Mouse (Mus musculus) small intestine, adult 2 months (tissue): ENCODE data around the gene Lpcat1. TPM values are rescaled to one million over a fixed set of nuclear protein-coding genes. Genes with fewer than 3 reads are reported as not detected.

ENCODE experiments used
- H3K27ac ChIP-seq: fragments of 200-500 bp; 2 replicates; pipeline ENCODE4 v1.5.1; 2012; ENCODE audit warnings: low read depth, low read length, control low read depth, inconsistent platforms; ENCODE audit not compliant: insufficient read depth
- H3K27me3 ChIP-seq: fragments of 200-500 bp; 2 replicates; pipeline ENCODE4 v1.6.1; 2012; ENCODE audit warnings: mild to moderate bottlenecking, moderate library complexity, low read length, inconsistent platforms; ENCODE audit not compliant: control insufficient read depth, insufficient read depth
- H3K36me3 ChIP-seq: fragments of 200-500 bp; 2 replicates; pipeline ENCODE4 v1.6.1; 2012; ENCODE audit warnings: mild to moderate bottlenecking, low read length, control low read depth, inconsistent platforms; ENCODE audit not compliant: control insufficient read depth, insufficient read depth
- H3K4me1 ChIP-seq: fragments of 200-500 bp; 2 replicates; pipeline ENCODE4 v1.6.1; 2012; ENCODE audit warnings: low read length, inconsistent platforms, mixed read lengths; ENCODE audit not compliant: control insufficient read depth, insufficient read depth, insufficient read length
- H3K4me3 ChIP-seq: fragments of 200-500 bp; 2 replicates; pipeline ENCODE4 v1.5.1; 2012; ENCODE audit warnings: low read depth, mild to moderate bottlenecking, control low read depth, inconsistent platforms, low read length, moderate library complexity
- CTCF ChIP-seq: fragments of 200-500 bp; IDR thresholded peaks from 2 replicates; pipeline ENCODE4 v1.5.1; 2012; ENCODE audit warnings: low read depth, mild to moderate bottlenecking, control low read depth, inconsistent platforms, low read length, moderate library complexity, mixed read lengths; ENCODE audit not compliant: insufficient replicate concordance, insufficient read length; ENCODE audit errors: extremely low read depth
- POLR2A ChIP-seq: fragments of 200-500 bp; IDR thresholded peaks from 2 replicates; pipeline ENCODE4 v1.6.1; 2012; ENCODE audit warnings: low read depth, mild to moderate bottlenecking, control low read depth, inconsistent platforms, low read length, moderate library complexity
- WGBS: fragments of 180-500 bp; shearing (Covaris S2); methylation state at CpG from one replicate; pipeline ENCODE4 v1.1.7; 2018; 5-methylcytosine and 5-hydroxymethylcytosine counted together
- polyA plus RNA-seq: library from polyadenylated mRNA; depleted of rRNA; stranded (reverse); fragments of >200 nt; gene quantifications from 2 replicates; pipeline ENCODE4 v1.2.3, GENCODE M21; 2012

The Lpcat1 gene
- polyA plus RNA-seq, 1 experiment, result 6.8 TPM

DNA sequence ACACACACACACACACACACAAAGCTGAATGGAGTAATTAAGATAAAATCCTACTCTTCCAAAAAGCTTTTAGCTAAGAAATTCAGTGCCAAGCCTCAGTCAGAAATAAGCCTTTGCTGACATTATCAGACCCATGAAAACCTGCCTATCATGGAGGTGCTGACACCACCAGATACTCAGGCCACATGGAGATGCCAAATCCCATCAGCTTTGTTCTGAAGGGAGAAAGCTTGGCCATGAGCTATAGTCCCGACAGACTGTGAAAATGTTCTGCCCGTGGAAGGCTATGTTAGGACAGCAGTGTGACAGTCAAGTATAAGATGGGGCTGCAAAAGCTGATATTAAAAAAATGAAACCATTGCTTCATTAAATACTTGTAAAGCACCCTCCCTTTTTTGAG lies 19.5 kb upstream of the Lpcat1 start:
- Histone ChIP-seq H3K27ac (no peak overlapping the region), H3K4me1 (no peaks in the 10 kb centered on the region; the same call in 1 of the 2 replicates), H3K4me3 (no peak overlapping the region), H3K27me3 (no peaks in the 10 kb centered on the region), H3K36me3 (no peaks in the 10 kb centered on the region)
- TF ChIP-seq POLR2A, result no peak
- TF ChIP-seq CTCF, result no peak
- WGBS, result 86% methylated on average over 2 of the region's 2 CpGs

DNA sequence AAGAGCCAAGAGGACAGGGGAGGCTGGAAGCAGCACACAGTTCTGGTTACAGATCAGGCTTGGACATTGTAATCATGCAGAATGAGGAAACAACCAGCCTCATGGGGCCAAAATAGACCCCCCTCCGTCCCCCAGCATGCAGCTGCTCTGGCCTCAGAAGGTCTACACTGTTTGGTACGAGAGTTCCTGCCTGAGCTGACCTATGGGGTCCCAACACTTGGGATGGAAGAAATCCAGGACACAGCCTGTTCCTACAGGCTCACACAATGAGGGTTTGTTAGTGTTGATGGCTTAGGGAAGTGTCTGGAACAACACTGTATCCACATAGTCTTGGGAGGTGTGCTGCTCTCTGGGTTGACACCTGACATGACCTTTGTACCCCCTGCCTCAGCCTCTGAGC lies 18.8 kb upstream of the Lpcat1 start:
- H3K27ac ChIP-seq, result no peak overlapping the region
- no peak overlapping the region for H3K4me3 ChIP-seq
- H3K36me3 ChIP-seq, result no peaks in the 10 kb centered on the region
- 61% methylated on average over 2 of the region's 2 CpGs for WGBS
- H3K4me1 ChIP-seq, result no peaks in the 10 kb centered on the region; the same call in 1 of the 2 replicates
- no peaks in the 10 kb centered on the region for H3K27me3 ChIP-seq
- TF ChIP-seq POLR2A (no peak), CTCF (no peak)

- Histone ChIP-seq H3K4me1 (no peaks in the 10 kb centered on the region; the same call in 1 of the 2 replicates), H3K27ac (no peak overlapping the region), H3K36me3 (no peaks in the 10 kb centered on the region), H3K4me3 (no peak overlapping the region), H3K27me3 (no peaks in the 10 kb centered on the region)
- TF ChIP-seq POLR2A (no peak), CTCF (no peak)
- 90% methylated on average over 3 of the region's 3 CpGs for WGBS
These were observed 18.3 kb upstream of the Lpcat1 start for GRCm38 (mm10) chr13:73448723-73449122.

DNA sequence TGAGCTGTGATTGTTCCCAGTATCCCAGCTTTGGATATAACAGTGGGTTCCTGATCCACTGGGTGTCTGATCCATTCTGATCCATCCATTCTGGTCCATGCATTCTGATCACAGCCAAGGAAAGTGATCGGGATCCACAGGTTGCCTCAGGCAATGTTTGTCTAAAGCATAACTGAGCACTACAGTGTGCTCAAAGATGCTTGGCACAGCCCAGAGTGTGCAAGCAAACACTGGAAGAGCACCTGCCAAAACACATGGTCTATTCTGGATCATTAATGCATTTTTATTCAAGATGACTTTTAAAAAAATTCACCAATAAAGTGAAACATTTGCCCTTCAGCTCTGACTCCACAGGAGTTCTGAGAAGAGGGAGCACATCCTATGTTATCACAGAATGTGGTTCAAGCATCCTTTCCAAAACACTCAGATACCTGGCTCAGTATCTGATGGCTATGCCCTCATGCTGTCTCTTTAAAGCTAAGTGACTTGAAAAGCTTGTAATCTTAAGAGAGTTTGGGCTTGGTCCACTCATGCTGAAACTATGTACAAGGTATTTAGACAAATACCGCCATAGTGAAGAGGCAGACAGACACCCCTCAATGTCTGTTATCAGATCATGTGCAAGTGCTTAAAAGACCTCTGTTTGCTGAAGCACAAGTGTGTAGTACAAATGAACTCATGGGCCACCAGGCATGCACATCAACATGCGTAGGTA lies 13.3 kb upstream of the Lpcat1 start:
- TF ChIP-seq CTCF (no peak), POLR2A (no peak)
- Histone ChIP-seq H3K4me1 (peaks cover 15% of the 10 kb centered on the region; the same call in 1 of the 2 replicates), H3K27ac (no peak overlapping the region), H3K27me3 (no peaks in the 10 kb centered on the region), H3K36me3 (no peaks in the 10 kb centered on the region), H3K4me3 (no peak overlapping the region)
- 93% methylated on average over 3 of the region's 3 CpGs for WGBS

DNA sequence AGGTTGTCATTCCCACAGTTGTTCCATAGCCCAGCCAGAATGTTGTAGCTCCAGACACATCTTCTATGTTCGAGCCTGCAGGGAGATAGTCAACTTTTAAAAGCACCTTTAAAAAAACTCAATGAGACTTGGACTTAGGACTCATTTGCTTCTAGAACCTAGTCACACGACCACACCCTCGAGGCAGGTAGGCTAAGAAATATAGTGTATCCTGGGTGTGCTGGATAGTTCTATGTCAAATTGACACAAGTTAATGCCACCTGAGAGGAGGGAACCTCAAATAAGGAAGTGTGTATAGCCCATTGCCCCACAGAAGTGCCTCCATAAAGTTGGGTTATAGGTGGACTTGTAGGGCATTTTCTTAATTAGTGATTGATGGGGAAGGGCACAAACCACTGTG lies 11.7 kb upstream of the Lpcat1 start:
- Histone ChIP-seq H3K4me1 (peaks cover 18% of the 10 kb centered on the region; the same call in 1 of the 2 replicates), H3K27ac (peak overlapping the region; percentile 30), H3K4me3 (no peak overlapping the region), H3K36me3 (no peaks in the 10 kb centered on the region), H3K27me3 (no peaks in the 10 kb centered on the region)
- WGBS, result 26% methylated on average over 3 of the region's 3 CpGs
- TF ChIP-seq POLR2A (no peak), CTCF (no peak)

DNA sequence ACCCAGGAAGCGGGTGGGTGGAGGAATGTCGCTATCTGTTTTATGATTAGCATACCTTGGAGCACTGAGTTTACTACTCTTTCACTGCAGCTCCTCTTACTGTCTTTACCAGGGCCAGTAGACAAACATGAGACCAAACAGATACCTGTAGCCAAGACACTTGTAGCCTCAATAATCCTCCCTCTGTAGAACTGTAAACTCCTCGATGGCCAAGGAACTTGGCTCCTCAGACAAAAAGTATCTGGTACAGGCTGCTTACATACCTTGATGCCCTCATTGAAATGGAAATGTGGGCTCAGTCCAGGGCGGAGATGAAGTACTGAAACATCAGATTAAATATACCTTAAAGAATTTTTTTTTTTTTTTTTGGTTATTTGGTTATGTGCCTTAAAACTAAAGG lies 9.7 kb upstream of the Lpcat1 start:
- Histone ChIP-seq H3K27me3 (no peaks in the 10 kb centered on the region), H3K4me3 (no peak overlapping the region), H3K36me3 (no peaks in the 10 kb centered on the region), H3K27ac (no peak overlapping the region), H3K4me1 (peaks cover 18% of the 10 kb centered on the region; the same call in 1 of the 2 replicates)
- 90% methylated on average over 4 of the region's 4 CpGs for WGBS
- no peak for TF ChIP-seq CTCF
- no peak for TF ChIP-seq POLR2A

DNA sequence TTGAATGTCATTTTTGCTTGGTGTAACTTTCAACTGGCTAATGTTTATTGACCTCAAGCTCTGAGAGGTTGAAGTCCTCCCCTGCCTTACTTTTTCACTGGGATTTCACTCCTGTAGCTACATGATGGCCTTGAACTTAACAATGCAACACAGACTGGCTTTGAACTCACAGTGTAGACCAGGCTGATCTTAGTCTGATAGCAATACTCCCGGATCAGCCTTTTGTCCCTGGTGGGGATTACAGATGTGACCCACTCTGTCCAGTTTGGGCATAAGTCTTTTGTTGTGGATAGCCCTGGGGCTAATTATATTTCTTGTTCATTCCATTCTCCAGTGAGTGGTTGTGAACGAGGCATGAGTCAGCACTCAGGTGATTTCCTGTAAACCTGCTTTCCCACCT lies 9.3 kb upstream of the Lpcat1 start:
- no peak for TF ChIP-seq CTCF
- TF ChIP-seq POLR2A, result no peak
- 71% methylated on average over 2 of the region's 2 CpGs for WGBS
- Histone ChIP-seq H3K4me1 (peaks cover 18% of the 10 kb centered on the region; the same call in 1 of the 2 replicates), H3K27me3 (no peaks in the 10 kb centered on the region), H3K36me3 (no peaks in the 10 kb centered on the region), H3K4me3 (no peak overlapping the region), H3K27ac (no peak overlapping the region)
